Mouse (Mus musculus): ENCODE data around the gene Aqp11.
A peak's percentile ranks its signal among the peaks of the same experiment; 100 is the strongest.

Aqp11 gene

GRCm38 (mm10) chr7:97747176-97747707 is 9.2 kb upstream of the Aqp11 start:
- DNase-seq: no peak

- DNase-seq: no peak
These were observed 7.2 kb upstream of the Aqp11 start for GRCm38 (mm10) chr7:97745299-97745698.

- no peak for DNase-seq
These were observed 3.7 kb upstream of the Aqp11 start for GRCm38 (mm10) chr7:97741756-97742291.

- DNase-seq: no peak
These were observed 2.9 kb upstream of the Aqp11 start for GRCm38 (mm10) chr7:97740948-97741347.

GRCm38 (mm10) chr7:97737256-97737637 is 842 bp downstream of the Aqp11 start:
- DNase-seq: no peak

GRCm38 (mm10) chr7:97735886-97736420 is 2.1 kb downstream of the Aqp11 start:
- no peak for DNase-seq

- no peak for DNase-seq
These were observed 3.1 kb downstream of the Aqp11 start for GRCm38 (mm10) chr7:97735021-97735420.

GRCm38 (mm10) chr7:97733606-97734005 is 4.5 kb downstream of the Aqp11 start:
- no peak for DNase-seq

GRCm38 (mm10) chr7:97730427-97730826 is 7.7 kb downstream of the Aqp11 start:
- no peak for DNase-seq

- no peak for DNase-seq
These were observed 9.1 kb downstream of the Aqp11 start for GRCm38 (mm10) chr7:97728666-97729614.

GRCm38 (mm10) chr7:97726778-97727177 is 11.3 kb downstream of the Aqp11 start:
- DNase-seq: no peak

- DNase-seq: no peak
These were observed 12.0 kb downstream of the Aqp11 start for GRCm38 (mm10) chr7:97726080-97726479.

- DNase-seq: no peak
These were observed 12.7 kb downstream of the Aqp11 start for GRCm38 (mm10) chr7:97725401-97725800.

- no peak for DNase-seq
These were observed 14.2 kb downstream of the Aqp11 start for GRCm38 (mm10) chr7:97723646-97724538.

- no peak for DNase-seq
These were observed 15.7 kb downstream of the Aqp11 start for GRCm38 (mm10) chr7:97722278-97722918.

- DNase-seq: no peak
These were observed 18.0 kb downstream of the Aqp11 start for GRCm38 (mm10) chr7:97720109-97720508.

- no peak for DNase-seq
These were observed 19.0 kb downstream of the Aqp11 start for GRCm38 (mm10) chr7:97719078-97719477.

GRCm38 (mm10) chr7:97717326-97717725 is 20.8 kb downstream of the Aqp11 start:
- no peak for DNase-seq

GRCm38 (mm10) chr7:97714651-97715050 is 23.4 kb downstream of the Aqp11 start:
- no peak for DNase-seq

- DNase-seq: no peak
These were observed 28.9 kb downstream of the Aqp11 start for GRCm38 (mm10) chr7:97709204-97709603.

- no peak for DNase-seq
These were observed 30.3 kb downstream of the Aqp11 start for GRCm38 (mm10) chr7:97707809-97708208.

GRCm38 (mm10) chr7:97707123-97707522 is 31.0 kb downstream of the Aqp11 start:
- peak; percentile 31 for DNase-seq

Data from cerebellum, adult 11-12 months (tissue).